Mouse (Mus musculus) cerebellum, adult 11-12 months (tissue): ENCODE results near the gene Trpv6.

Experiments
- DNase-seq: peaks from one replicate; pipeline ENCODE4 v3.0.0; 2022

Gene Trpv6

DNA sequence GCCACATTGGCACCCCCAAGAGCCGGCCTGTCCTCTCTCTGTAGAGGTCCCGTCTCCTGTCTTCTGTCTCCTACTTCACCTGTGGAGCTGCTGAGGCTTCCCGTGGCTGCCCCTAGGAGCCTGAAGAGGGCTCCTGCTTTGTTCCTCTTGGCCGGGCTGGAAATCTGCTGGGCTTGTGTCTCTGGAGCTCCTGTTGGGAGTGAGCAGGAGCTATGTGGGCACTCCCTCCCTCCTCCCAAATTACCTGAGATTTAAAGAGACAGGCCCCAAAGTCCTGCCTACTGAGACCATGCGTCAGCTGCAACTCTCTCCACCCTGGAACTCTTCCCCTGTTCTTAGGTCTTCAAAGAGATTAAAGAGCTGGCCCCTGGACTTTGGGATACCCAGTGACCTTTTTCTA lies at the start of gene Trpv6:
Gene Trpv6 (minus strand): TSS at position 228 of the 400 bp plus-strand sequence.
- no peak for DNase-seq

DNA sequence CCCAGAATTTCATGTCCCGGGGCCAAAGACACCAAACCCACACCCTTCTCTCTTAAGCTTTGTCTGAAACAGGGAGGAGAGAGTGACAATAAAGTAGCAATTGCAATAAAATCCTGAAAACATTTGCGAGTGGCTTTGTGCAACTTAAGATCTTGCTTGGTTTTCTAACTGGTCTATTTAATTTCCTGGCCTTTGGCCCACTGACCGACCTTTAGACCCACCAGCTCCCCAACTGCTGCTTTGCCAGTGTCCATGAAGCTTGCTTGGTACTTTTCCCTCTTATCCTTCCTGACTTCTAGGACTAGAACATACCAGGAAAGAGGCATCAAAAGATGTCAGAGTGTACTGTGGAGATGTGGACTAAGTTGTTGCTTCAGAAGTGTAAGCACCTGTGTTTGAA lies 49.4 kb upstream of the Trpv6 start:
- no peak for DNase-seq

DNA sequence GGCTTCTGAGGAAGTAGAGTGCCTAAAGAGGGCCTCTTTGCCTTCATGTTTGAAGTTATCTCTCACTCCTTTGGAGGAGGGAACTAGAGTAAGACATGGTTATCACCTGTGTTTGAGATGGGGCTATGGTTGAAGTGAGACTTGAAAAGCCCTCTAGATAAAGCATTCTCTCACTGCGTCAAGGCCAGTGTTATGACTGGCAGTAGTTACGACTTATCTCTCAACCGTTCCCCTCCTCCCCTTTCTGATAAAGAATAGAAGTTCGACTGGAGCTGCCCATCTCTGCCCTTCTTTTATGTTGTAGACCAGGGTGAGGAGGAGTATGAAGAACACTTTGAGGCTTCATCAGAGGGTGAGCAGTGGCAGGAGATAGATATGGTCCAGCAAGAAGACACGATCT lies 48.7 kb upstream of the Trpv6 start:
- DNase-seq = no peak

DNA sequence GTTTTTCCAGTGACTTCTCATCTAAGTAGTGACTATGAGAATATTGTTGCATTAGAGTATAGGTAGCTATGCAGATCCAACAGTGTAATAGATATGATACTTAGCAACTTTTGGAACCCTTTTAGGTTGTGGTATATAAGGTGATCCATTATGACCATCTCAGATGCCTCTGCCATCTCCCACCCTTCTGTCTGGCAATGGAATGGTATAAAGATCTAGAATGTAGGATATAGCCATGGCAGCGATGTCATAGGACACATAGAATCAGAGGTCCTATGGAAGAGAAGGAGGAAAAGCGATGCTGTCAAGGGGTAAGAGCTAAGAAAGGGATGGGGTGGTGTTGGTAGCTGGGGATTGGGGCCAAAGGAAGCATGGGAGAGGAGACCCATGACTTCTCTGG lies 47.9 kb upstream of the Trpv6 start, which contains the start of gene Llcfc1:
Gene Llcfc1 (plus strand): TSS at position 301 of the 400 bp plus-strand sequence.
- no peak for DNase-seq

DNA sequence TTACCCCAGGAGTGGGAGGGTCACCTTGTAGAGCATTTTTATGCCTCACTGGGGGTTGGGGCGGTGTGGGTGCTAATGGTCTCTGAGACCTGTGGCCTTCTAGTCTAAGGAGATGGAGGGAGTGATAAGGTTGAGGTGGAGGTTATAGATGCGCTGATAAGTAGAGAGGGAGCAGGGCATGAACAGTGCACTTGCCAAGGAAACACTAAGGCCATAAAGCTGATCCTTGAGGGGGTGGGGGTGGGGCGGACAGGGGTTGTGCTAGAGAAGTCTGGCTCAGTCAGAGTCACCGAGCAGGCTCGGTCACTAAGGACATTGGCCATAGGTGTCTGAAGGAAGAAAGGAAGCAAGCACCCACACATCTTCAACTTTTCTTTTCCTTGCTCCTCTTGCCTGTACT lies 45.5 kb upstream of the Trpv6 start:
- DNase-seq = no peak

DNA sequence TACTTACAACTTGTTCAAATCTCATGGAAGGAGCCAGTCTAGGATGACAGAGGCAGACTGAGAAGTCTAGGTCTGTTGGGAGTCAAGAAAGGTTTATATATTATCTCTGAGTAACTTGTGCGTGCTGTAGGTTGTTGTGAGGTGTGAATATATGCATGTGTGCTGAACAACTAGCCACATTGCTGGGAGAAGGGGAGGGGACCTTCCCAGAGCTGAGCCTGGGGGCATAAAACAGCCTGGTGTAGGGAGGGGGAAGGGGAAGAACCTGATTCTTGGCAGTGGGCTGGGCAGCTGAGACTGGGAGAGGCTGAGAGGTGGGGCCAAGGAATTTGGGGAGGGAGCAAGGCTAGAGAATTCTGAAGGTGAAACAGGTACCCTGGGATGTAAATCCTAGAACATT lies 44.5 kb upstream of the Trpv6 start, which contains the start of gene Trpv5:
Gene Trpv5 (minus strand): TSS at position 101 of the 400 bp plus-strand sequence.
- DNase-seq = no peak

DNA sequence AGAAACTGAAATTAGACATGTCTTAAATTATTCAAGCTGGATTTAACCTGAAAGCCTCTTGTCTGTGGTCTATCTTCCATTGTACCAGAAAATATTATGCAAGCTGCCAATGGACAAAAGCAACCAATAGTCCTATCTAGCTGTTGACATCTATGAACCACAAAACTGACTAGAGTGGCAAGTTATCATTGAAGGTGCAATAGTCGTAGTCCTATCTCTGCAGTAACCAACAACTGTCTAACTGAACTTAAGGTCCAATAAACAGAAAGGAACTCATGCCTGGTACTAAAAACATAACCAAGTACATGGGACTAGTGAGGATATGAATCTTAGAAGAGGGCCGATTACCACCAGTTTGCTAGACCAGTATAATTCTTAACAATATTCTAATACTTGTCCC lies 40.3 kb upstream of the Trpv6 start:
- DNase-seq = no peak

DNA sequence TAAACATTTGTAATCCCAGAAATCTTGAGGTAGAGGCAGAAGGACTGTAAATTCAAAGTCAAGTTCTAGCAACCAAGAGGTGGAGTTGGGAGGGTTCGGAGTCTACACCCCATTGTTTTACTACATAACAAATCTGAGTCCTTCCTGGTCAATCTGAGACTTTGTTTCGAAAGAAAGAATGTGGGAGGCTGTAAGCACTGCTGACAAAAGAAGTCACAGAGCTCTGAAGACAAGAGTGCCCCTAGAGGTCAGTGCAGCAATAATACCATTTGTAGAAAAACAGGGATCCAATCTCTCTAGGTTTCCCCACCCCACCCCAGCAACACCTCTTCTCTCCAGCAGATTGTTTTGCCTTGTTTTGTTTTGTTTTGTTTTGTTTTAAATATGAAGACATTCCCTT lies 26.1 kb upstream of the Trpv6 start:
- no peak for DNase-seq

DNA sequence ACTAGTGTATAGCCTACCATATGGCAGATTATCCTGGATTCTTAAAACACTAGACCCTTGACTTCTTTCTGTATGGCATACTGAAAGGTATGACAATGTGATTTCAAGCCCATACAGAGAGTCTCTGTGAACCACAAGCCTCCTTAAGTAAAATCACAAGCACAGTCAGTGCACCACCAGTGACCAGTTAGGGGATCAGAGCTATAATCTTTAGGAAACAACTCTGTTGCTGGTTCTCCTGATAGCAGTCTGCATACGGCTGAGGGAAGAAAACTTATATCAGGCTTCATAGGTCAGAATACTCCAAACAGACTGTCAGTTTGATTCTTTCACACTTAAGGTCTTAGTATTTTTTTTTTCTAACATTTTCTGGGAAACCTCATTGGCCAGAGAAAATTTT lies 22.3 kb upstream of the Trpv6 start:
- no peak for DNase-seq

DNA sequence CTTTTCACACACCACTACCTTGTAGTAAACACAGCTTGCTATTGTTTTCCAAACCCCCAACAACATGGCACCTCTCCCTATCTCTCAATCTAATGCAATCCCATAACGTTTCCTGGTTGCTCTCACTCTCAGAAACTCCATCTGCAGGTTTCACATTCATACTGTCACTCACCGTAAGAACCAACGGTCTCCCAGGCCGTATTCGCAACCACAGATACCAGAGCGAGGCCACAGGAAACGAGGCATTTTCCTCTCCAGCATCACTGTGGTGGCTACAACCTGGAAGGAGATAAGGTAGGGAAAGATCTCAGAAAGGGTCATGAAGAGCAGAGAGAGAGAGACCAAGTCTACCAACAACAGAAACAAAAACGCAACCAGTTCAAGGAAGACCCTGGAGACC lies 18.4 kb upstream of the Trpv6 start:
- DNase-seq = no peak

DNA sequence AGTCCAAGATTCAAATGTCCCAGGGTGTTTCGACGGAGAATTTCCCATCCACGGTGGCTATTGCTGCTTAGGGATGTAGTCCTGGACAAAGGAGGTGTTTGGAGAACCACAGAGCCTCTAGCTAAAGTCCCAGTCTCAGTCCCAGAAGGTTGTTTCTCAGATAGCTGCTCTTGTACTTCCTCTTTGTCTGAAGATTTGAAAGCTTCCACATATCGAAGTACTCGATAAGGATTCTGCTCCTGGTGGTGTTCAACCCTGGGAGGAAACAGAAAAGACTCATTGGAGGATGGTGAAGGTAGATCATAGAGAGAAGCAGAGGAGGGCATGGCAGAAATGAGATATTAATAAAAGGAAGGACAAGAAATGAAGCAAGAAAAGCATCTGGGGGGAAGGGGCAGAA lies 17.0 kb upstream of the Trpv6 start:
- DNase-seq = no peak

DNA sequence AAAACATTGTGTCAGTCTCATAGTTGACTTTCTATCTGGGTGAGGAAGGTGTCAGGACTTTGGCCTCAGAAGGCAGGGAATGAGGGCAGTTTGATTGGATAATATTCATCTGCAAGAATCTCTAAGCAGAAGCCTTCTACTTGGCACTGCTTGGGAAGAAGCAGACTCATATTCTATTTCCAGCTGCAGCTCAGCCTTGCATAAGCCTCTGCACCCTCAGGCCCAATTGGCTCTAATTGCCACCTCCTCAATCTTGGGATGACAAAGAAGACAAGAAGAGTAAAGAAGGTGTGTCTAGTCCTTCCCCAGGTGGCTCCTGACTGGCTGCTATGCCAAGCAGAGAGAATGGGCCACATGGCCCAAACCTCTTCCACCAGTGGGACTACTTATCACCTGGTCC lies 10.5 kb upstream of the Trpv6 start:
- no peak for DNase-seq

DNA sequence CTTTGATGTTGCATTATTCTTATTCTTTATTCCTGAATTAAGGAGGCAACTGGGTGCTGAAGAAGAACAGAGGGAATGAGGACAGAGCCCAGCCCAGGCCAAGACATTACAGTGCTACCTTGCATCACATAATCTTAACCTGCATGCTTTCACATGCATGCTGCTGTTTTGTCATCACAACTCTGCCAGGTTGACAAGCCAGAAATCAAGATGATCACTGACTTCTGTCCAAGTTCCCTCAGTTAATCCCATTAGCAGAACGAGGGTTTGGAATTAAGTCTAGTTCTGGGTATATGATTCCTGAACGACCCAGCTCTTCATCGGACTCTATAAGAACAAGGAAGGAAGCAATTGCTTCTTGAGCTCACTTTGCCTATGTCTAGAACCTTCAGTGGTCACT lies 10.0 kb upstream of the Trpv6 start:
- no peak for DNase-seq

DNA sequence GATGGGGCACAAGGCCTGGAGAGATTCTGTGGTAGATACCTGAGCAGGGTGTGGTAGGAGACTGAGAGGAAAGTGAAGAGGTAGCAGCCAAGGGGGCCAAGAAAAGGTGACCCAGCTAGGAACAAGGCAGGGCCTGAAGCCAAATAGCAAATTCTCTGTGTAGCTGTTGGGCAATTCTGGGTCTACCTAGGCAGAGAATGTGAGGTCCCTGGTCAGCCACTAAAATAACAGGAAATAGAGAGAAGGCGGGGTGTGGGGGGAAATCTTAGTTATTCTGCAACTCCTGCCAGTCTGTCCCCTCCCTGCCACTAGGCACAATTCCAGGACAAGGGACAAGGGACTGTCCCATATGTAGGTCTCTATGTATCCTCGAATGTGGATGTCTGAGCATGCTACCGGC lies 7.0 kb upstream of the Trpv6 start:
- no peak for DNase-seq

DNA sequence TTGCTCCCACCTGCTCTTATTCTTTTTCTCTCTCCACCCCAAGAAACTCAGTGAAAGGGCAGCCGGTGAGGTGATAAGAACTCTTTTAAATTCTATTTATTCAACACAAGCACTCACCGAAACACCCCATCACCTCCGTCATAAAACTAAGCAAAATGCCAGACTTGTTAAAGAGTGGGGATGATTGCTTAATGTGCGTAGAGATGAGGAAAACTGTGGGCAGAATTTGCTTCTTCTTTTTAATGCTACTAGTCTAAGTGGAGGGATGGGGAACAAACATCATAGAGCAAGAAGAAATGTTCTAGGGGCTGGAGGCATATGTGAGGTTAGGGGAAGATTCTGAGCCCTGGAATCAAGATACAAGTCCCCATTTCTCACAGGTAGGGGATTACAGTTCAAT lies 6.6 kb upstream of the Trpv6 start:
- DNase-seq = no peak

DNA sequence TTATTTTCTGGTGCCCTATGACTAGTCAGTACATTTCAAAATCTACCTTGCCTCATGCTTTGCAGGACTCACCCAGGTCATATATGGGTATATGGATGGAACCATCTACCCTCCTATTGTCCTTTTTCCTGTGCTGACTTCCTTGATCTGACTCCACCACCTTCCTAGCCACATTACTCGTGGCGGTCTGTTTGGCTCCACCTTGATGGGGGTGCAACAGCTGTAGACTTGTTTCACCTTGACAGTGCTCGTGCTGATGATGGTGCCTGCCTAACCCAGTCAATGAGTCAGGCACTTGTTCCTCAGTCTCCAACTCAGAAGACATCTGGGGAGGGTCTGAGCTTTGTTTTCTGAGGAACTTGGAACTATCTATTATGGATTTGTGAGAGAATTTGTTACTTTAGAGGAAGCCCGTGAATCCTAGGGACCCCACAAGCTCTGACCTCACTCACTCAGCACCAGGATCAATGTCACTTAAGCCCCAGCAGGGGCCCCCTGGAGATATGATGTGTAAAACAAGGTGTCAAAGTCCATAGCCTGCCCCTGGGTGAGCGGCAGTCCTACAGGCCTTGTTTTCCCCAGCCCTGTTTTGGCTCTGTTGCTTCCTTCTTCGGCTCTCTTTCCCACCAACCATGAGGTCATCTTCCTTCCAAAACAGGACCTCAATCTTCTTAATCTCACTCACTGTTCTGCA lies 5.1 kb upstream of the Trpv6 start:
- DNase-seq = no peak

DNA sequence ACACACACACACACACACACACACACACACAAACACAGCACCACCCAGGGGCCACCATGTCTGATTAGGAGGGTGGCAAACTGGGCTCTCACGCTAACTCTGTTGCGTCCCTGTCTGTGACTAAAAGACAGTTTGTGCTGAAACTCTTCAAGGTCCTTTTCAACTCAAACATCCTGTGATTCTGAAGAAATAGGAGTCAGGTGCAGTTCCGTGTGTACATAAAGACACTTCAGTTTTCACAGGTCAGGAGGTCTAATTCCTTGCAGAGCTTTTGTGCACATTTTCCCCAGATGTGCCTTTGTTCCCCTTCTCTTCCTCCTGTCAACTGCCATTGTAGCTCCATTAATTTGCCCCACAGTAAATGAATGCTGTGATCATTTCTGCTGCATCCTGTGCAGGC lies 4.2 kb upstream of the Trpv6 start:
- no peak for DNase-seq

DNA sequence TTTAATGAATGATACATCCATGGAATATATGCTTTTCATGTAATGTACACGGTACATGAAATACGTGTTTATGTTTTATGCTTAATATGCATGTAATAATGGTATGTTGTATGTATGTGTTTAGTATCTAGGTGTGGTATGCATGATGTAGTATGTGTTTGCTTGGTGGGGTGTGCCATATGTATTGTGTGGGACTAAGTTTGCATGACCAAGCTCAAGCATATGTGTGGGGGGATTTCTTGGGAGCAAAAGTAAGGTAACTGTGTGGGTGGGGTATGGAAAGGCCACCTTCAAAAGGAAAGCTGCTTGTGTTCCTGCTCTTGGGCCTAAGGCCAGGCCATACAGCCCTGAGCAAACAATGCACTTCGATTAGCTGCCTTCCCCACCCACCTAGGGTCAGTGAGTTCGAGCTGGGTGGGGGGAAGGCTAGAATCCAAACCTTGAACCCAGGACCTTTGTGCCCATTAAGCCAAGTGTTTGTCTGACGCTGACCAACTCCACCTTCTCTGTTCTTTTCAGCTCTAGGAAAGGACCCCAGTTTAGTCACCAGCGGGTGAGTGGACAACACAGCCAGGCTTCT lies 1.8 kb upstream of the Trpv6 start:
- DNase-seq = no peak

DNA sequence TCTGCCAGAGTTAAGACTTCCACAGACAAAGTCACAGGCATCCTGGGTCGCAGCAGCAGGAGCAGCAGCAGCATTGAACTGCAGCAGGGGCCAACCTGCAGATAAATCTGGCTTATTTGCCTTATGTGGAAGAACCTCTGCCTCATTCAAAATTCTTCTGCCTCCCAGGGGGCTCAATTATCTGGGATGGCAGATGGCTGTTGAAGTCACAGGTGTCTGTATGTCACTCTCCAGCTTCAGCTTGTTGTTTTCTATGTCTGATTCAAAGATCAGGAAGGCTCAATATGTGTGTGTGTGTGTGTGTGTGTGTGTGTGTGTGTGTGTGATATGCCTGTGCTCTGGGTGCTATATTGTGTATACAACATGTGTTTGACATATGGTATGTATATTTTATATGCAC lies 1.2 kb upstream of the Trpv6 start:
- DNase-seq = no peak

DNA sequence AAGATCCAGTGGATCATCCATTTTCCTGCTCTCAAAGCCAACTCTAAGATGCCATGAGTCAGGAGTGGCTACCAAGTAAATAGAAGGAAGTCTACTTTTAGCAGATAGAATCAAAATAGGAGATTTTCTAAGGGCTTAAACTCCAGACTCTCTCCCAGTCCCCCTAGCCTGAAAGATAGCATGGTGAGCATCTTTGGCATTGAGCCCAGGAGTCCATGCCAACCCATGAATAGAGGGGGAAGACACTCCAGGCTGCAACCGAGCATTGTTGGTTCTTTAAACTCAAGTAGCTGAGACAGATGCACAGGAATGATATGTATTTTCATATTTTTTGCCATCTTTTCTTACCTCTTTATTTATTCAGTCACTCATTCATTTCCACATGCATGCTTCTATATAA lies 994 bp downstream of the Trpv6 start:
- DNase-seq = no peak

DNA sequence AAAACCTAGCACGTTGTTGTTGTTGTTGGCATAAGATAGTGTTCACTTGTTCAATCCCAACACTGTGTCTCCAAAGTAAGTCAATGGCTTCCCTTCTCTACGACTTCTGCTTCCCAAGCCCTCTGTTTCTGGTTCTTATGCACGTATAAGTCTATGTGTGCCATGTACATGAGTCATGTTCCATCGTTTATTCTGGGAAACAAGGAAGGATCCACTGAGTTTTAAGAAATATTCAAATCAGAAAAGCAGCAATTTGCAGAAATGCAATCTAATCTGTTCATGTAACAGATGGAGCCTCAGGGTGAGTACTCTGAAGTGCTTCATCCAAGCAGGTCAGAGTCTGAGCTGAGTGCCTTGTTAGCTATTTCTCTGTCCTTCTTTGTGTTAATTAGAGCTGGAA lies 4.7 kb downstream of the Trpv6 start:
- DNase-seq = no peak

DNA sequence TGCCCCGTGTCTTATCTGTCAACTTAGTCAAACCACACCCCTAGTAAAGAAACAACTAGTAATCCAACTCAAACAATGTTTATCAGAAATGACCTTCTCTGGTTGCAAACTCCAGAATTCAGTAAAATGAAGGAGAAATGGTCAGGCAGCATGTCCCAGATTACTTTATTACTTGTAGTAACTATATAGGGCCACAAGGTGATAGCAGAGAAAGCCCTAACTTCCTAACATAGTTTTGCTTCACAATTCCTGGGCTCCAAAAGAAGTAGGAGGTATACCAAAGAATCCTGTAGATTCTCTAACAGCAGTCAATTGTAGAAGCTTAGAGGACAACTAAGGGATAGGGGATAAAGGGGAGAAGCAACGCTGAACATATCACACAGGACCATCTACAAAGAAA lies 5.4 kb downstream of the Trpv6 start:
- DNase-seq = no peak

DNA sequence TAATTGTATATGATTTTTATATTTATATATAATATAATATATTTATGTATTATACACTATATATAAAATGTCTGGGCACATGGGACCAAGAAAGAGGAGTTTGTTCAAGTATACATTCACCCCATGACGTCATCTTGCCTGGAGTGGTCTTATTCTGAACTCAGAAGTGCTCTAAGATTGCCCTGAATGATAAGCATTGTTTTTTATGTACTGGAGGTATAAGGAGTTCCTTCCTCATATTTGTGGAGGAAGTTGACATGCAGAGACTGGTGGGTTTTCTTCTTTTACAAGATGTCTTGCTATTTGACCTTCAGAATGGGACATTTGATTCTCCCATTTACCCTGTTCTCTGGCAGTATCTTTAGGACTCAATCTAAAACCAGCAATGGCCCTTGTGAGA lies 8.0 kb downstream of the Trpv6 start:
- no peak for DNase-seq

DNA sequence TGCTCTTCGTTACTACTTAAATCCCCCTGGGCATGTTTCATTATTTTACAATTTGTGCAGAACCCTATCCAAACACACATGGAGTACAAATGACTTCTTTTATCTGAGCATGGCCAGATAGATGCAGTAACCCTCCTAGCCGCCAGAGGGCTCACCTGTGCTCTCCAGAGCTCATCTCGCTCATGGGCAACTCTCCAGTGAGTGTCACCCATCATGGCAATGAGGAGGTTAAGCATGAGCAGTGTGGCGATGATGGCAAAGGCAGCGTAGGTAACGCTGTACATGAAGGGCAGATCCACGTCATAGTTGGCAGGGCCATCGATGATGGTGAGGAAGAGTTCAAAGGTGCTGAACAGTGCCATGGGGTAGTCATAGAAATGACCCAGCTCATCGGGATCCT lies 13.5 kb downstream of the Trpv6 start:
- DNase-seq = no peak
